Mouse (Mus musculus) forelimb bud, embryonic 11.5 days (tissue): ENCODE measurements at regions not wholly inside any gene's neighbourhood (a gene's known extent, or its start where the extent isn't known, plus 50 kb on each side); places are given as distances from the start of the nearest gene placed in this dataset.
A peak's percentile ranks its signal among the peaks of the same experiment; 100 is the strongest.

Source experiments
- DNase-seq: peaks from one replicate; pipeline ENCODE4 v3.0.0-alpha.2; 2012; ENCODE audit warnings: low read depth, low spot score

DNA sequence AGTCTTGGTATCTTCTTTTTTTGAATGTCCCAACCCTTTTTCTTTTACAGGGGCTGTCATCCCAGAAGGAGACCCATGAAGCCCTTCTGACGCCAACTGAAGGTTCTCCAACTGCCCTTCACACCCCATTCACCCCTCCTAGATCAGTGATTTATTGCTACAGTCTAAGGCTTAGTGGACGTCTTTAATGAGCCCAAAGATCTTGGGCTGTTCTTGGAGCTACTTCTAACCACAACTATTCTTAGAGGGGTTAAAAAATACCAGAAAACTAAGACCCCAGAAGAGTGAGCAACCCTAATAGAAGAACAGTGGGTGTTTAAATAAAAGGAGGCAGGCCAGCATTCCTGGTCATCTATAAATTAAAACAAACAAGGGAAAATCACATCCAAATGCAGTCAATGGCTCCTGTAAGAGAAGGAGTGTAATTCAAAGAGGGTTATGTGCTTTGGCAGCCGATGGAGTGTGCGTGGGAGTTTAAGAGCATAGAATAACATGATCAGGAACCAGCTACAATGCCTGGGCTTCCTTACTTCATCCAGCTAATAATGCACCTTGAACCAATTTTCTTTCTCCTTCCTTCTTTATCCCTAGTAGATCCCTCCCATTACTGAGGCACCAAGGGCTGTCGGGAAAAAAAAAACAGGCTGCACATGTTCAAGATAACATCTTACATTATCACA, 113.3 kb downstream of the Qpct start:
- DNase-seq: no peak

DNA sequence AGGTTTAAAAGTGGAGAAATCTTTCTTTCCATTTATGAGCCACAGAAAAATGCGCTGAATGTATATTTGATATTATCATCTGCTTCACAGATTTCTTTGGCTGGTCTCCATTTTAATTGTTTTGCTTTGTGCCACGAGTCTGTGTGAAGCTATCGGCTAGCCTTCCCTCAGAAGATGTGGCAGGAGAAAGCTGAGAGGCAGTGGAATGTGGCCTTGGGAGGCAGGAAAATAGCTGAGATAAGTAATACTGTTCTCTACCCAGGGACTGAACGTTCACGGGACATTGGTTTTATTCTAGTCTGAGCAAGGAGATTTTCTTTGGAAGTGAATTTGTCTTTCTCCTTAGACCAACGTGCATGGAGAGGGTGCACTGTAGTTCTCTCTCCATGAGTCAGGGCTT, 112.3 kb downstream of the Qpct start:
- DNase-seq: no peak

DNA sequence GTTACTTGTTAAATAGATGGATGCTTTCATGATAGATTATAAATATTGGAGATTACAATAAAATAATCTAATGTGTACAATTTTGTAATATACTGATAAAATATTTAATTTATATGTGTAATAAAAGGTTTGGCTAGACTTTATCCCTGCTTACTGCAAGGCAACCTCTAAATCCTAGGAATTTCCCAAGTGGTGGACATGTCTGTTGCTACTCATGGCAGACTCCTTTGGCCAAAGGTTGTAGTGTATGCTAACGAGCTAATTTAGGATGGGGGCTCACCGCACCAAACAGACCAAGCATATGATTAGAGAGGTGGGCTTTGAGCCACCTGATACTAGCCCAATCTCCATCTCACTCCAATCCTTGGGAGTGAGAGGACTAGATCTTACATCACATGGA, 102.4 kb downstream of the Qpct start:
- DNase-seq: no peak

DNA sequence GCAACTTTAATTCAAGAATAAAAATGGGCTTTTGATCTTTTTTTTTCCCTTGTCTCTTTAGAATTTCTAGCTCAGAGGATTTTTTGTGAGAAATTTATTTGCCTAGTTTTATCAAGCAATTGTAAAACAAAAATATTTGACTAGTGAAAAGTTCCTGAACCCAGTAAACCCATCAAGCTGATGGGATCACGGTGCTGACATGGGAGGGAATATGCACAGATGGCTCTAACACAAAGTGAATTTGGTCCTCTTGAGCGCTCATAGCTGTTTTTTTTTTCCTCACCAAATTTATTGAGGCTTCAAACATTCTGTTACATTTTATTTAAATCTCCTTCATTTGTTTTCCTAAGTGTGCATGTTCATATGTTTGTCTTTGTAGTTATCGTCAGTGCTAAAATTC, 101.1 kb downstream of the Qpct start:
- DNase-seq: no peak

DNA sequence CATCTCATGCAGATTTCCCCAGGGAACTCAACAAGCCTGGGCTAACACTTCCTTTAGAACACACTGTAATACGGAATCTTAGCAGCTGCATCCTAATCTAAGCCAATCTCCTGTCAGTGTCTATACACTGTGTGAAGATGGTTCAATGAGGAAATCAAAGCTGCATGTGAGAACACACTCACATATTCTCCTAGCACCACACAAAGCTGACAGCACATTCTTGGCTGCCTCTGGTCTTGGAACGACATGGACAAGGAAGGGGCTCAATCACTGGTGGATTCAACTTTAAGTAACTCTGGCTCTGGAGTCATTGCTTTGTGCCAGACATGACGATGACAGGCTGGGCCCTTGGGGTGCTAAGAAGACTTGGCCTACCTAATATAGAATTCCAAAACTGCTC, 96.2 kb downstream of the Qpct start:
- no peak for DNase-seq

DNA sequence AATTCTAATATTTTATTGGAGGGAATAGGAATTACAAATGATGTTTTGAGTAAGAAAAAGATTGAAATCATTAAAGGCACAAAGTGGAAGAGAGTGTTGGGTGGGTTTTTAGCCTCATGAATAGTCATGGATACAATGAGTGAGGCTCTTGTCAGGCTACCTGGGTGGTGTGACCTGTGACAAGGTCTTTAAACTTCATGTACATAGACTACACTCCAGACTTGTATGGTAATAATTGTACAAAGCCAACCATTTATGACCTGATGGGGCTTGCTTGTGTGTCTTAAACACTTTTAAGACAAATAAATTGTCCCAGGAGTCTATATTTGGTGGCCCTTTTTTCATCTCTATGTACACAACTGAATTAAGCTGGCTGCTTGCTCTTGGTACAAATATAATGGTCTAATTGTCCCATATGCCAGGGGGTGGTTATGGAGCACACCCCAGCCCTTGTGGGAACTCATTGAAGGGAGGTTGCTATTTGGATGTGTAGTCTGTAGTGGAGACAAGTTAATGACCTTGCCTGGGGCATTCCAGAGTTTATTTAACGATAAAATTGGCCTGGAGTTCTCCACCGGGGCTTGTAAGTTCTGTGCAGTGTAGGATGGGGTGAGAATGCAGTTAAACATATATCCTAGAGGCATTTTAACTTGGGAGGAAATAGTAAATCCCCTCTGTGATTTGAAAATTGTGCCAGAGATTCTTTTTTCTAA, 93.4 kb downstream of the Qpct start:
- DNase-seq: peak; percentile 87

DNA sequence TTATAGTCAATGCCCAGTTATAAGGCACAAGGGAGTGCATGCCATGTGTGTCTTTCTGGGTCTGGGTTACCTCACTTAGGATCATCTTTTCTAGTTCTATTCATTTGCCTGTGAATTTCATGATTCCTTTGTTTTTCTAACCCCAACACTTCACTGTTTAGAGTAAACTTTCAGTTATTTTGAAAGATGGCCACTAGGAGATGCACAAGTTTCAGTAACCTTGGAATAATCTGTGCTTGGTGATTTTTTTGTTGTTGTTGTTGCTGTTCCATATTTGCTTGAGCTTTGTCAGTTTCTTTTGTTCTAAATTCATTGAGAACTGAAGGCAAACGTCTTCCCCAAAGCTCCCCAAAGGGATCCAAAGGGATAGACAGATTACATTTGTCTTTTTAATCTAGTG, 91.3 kb downstream of the Qpct start:
- no peak for DNase-seq
